Mouse (Mus musculus): ENCODE results near the gene Gm37240.

DNA sequence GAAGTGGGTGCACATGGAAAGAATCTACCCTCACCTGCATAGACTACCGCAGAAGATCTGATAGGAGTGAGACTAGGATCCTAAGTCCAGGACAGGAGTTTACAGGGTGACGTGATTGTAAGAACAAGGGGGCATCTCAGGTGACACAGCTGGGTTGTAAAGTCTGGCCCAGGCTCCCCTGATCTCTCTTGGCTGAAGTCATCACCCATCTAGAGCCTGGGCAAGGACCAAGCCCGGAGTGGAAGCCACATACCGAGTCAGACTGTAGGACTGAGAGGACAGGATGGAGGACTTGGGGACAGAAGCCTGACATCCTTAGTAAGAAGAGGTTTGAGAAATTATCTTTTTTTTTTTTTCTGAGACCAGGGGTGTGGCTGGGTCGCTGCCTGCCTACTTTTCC, 761.8 kb downstream of the Gm37240 start:
- TF ChIP-seq POLR2A (IDR thresholded peaks at IDR 0.05; ENCODE audit: borderline replicate concordance, control insufficient read depth, low read depth, low read length) (no peak), CTCF (IDR thresholded peaks at IDR 0.05; ENCODE audit: control insufficient read depth, insufficient read depth, low read length) (no peak)
